Comparison of ENCODE assay signal across 22 mouse cellular contexts in genomic region chr4:101164189-101164588, GRCm38 (mm10).
"Had no signal": no experiment of that assay in that cellular context is flagged by ENCODE, and none has a peak within 500 bp of the region (broad histone marks: within the 10 kb centered on the region; RNA-seq: fewer than 3 reads in every experiment).

No protein-coding gene starts in this region.

- ATAC-seq: forebrain, embryonic 16.5 days; hindbrain, embryonic 16.5 days; inflammation-experienced regulatory T-cells, adult 6 months; intestine, embryonic 15.5 days; intestine, postnatal 0 days had no signal

- H3K4me3 ChIP-seq: gastrocnemius, adult 2 months; heart, embryonic 10.5 days; heart, embryonic 12.5 days; hindbrain, embryonic 10.5 days; hindbrain, embryonic 12.5 days; intestine, embryonic 15.5 days; limb, embryonic 10.5 days; limb, embryonic 12.5 days; liver, embryonic 13.5 days had no signal

- H3K27ac ChIP-seq: gastrocnemius, adult 2 months; heart, embryonic 10.5 days; hindbrain, embryonic 10.5 days; hindbrain, embryonic 12.5 days; hindbrain, embryonic 14.5 days; intestine, embryonic 15.5 days; limb, embryonic 10.5 days; limb, embryonic 12.5 days; liver, embryonic 13.5 days had no signal

- DNase-seq: gastrocnemius, adult 2 months; gastrocnemius, postnatal 10 days; gastrocnemius, postnatal 25 days; heart, postnatal 4 days; kidney, adult 18-20 months; kidney, adult 8-10 months; kidney, postnatal 10 days; kidney, postnatal 4 days; liver; liver, embryonic 13.5 days had no signal
